ENCODE assay signal across 9 mouse cellular contexts in the genomic region with DNA sequence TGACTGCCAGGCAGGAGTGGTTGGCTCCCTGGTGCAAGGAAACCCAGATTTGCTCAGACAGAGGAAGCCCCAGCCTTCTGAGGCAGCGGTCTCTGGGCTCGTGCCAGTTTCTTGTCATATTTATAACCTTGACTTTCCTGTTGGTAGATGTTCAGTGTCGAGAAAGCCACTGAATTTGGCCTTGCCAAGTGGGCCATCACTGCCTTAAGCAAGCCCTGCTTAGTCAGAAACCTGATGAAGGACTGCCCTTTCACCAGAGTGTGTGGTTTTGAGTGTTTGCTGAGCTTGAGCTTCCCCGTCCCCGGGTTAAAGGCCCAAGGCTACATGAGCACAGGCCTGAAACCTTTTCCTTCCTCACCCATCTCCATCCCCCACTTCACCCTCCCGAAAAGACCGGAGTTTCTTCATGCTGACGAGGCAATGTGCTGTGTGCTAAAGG.
DNase-seq lines count a peak whose midpoint lies in the region; ATAC-seq and TF ChIP-seq lines count a peak whose summit lies in the region.
"Had no signal": no experiment of that assay in that cellular context is flagged by ENCODE, and none has a peak within 500 bp of the region (broad histone marks: within the 10 kb centered on the region; RNA-seq: fewer than 3 reads in every experiment).

No protein-coding gene starts in this region.

- H3K27ac ChIP-seq in hindbrain, embryonic 10.5 days = no peak overlapping the region
- no peak overlapping the region for H3K27ac ChIP-seq in forebrain, postnatal 0 days (ENCODE audit: low read depth, low read length)
- H3K27ac ChIP-seq: limb, embryonic 12.5 days had no signal

- no peak for ATAC-seq in forebrain, postnatal 0 days

- no peaks in the 10 kb centered on the region for H3K4me1 ChIP-seq in hindbrain, embryonic 10.5 days (replicated peaks)
- H3K4me1 ChIP-seq in forebrain, postnatal 0 days (ENCODE audit: insufficient read depth) = no peaks in the 10 kb centered on the region
- H3K4me1 ChIP-seq: limb, embryonic 12.5 days had no signal

- no peak for TF ChIP-seq CTCF in forebrain, postnatal 0 days (IDR thresholded peaks at IDR 0.05; ENCODE audit: low read depth)

- H3K36me3 ChIP-seq in hindbrain, embryonic 10.5 days = peaks cover 17% of the 10 kb centered on the region
- no peaks in the 10 kb centered on the region for H3K36me3 ChIP-seq in forebrain, postnatal 0 days (ENCODE audit: insufficient read depth)

- no peak overlapping the region for H3K9ac ChIP-seq in forebrain, postnatal 0 days
- H3K9ac ChIP-seq: limb, embryonic 12.5 days had no signal

- DNase-seq in CD4-positive, CD25-positive, alpha-beta regulatory T cell, adult 2 months (ENCODE audit: low read depth, low spot score) = peak; percentile 33
- peak; percentile 89 for DNase-seq in adrenal gland, postnatal 10 days
- peak; percentile 63 for DNase-seq in kidney, adult 18-20 months
- DNase-seq in lung, postnatal 36 days = peak; percentile 76
- DNase-seq in cerebellum, adult 11 months = no peak
- DNase-seq in hindbrain, embryonic 10.5 days (ENCODE audit: low spot score) = no peak
- no peak for DNase-seq in cerebellum, adult 11-12 months
- no peak for DNase-seq in forebrain, postnatal 0 days

- no peak overlapping the region for H3K4me2 ChIP-seq in forebrain, postnatal 0 days (ENCODE audit: low read depth)
- H3K4me2 ChIP-seq: limb, embryonic 12.5 days had no signal

- WGBS in hindbrain, embryonic 10.5 days = 89% methylated on average over 8 of the region's 8 CpGs
- WGBS in forebrain, postnatal 0 days = 79% methylated on average over 8 of the region's 8 CpGs

- no peaks in the 10 kb centered on the region for H3K27me3 ChIP-seq in hindbrain, embryonic 10.5 days (ENCODE audit: insufficient read depth, poor library complexity, severe bottlenecking)
- H3K27me3 ChIP-seq in forebrain, postnatal 0 days (ENCODE audit: insufficient read depth, low read length) = no peaks in the 10 kb centered on the region
- H3K27me3 ChIP-seq: limb, embryonic 12.5 days had no signal

- H3K4me3 ChIP-seq in hindbrain, embryonic 10.5 days = no peak overlapping the region
- H3K4me3 ChIP-seq in forebrain, postnatal 0 days (ENCODE audit: low read depth, low read length) = no peak overlapping the region
- H3K4me3 ChIP-seq: limb, embryonic 12.5 days had no signal

- H3K9me3 ChIP-seq in hindbrain, embryonic 10.5 days = no peaks in the 10 kb centered on the region
- H3K9me3 ChIP-seq in forebrain, postnatal 0 days (ENCODE audit: low read length) = no peaks in the 10 kb centered on the region
- H3K9me3 ChIP-seq: limb, embryonic 12.5 days had no signal

Comparison
In these comparisons a context has a peak if more than half of its experiments do, and no peak if none do; other contexts are left out.
1. DNase-seq: peak in CD4-positive, CD25-positive, alpha-beta regulatory T cell, adult 2 months (single experiment), adrenal gland, postnatal 10 days (single experiment), kidney, adult 18-20 months (single experiment) and lung, postnatal 36 days (single experiment); none in cerebellum, adult 11 months (single experiment), hindbrain, embryonic 10.5 days (single experiment), cerebellum, adult 11-12 months (single experiment) and forebrain, postnatal 0 days (single experiment).